Mouse (Mus musculus) midbrain, embryonic 12.5 days (tissue): ENCODE data around the gene Gm45021. TPM values are rescaled to one million over a fixed set of nuclear protein-coding genes. Genes with fewer than 3 reads are reported as not detected.

Experiments used
- ATAC-seq: fragments of 200-750 bp; cut with Nextera tagmentation; 2 replicates; pipeline ENCODE4 v1.8.0; 2017; ENCODE audit warnings: low read depth, moderate TSS enrichment, moderate library complexity; ENCODE audit not compliant: low FRiP score
- H3K27ac ChIP-seq: fragments of 300-500 bp; sonication (generic); replicated peaks from 2 replicates; pipeline ENCODE4 v1.5.1; 2016; ENCODE audit warnings: mild to moderate bottlenecking
- H3K27me3 ChIP-seq: fragments of 300-500 bp; sonication (generic); 2 replicates; pipeline ENCODE4 v1.6.1; 2016; ENCODE audit warnings: mild to moderate bottlenecking
- H3K36me3 ChIP-seq: fragments of 300-500 bp; sonication (generic); 2 replicates; pipeline ENCODE4 v1.6.1; 2016
- H3K4me1 ChIP-seq: fragments of 300-500 bp; sonication (generic); 2 replicates; pipeline ENCODE4 v1.6.1; 2016
- H3K4me2 ChIP-seq: fragments of 300-500 bp; sonication (generic); replicated peaks from 2 replicates; pipeline ENCODE4 v1.6.1; 2016; ENCODE audit warnings: mild to moderate bottlenecking, moderate library complexity
- H3K4me3 ChIP-seq: fragments of 300-500 bp; sonication (generic); 2 replicates; pipeline ENCODE4 v1.5.1; 2016; ENCODE audit warnings: mild to moderate bottlenecking
- H3K9ac ChIP-seq: fragments of 300-500 bp; sonication (generic); replicated peaks from 2 replicates; pipeline ENCODE4 v1.6.1; 2016; ENCODE audit warnings: mild to moderate bottlenecking, moderate library complexity
- H3K9me3 ChIP-seq: fragments of 300-500 bp; sonication (generic); 2 replicates; pipeline ENCODE4 v1.6.1; 2016; ENCODE audit warnings: mild to moderate bottlenecking
- WGBS: fragments of 180-500 bp; shearing (Covaris S2); methylation state at CpG from one replicate; pipeline ENCODE4 v1.1.7; 2016; 5-methylcytosine and 5-hydroxymethylcytosine counted together
- polyA plus RNA-seq: library from polyadenylated mRNA; unstranded; fragments of >200 nt; fragmentation: Nextera tagmentation; extraction: Ambion mirVana; gene quantifications from 2 replicates; pipeline ENCODE4 v1.2.1, GENCODE M21; 2016

The Gm45021 gene
- polyA plus RNA-seq, 1 experiment from 2014 or later = not detected

- no peak overlapping the region for H3K4me2 ChIP-seq
- H3K9ac ChIP-seq = no peak overlapping the region
- no peaks in the 10 kb centered on the region for H3K9me3 ChIP-seq
- ATAC-seq = no peak
- peaks cover 2% of the 10 kb centered on the region; the same call in 1 of the 2 replicates for H3K4me1 ChIP-seq
- H3K36me3 ChIP-seq = no peaks in the 10 kb centered on the region
- 0 out of 2 replicates have a peak, but pooled peaks cover 5% of the 10 kb centered on the region for H3K27me3 ChIP-seq
- H3K4me3 ChIP-seq = no peak overlapping the region
- no peak overlapping the region for H3K27ac ChIP-seq
- 24% methylated on average over 4 of the region's 4 CpGs for WGBS
These were observed 53.4 kb downstream of the Gm45021 start for GRCm38 (mm10) chr6:48642764-48643292.

DNA sequence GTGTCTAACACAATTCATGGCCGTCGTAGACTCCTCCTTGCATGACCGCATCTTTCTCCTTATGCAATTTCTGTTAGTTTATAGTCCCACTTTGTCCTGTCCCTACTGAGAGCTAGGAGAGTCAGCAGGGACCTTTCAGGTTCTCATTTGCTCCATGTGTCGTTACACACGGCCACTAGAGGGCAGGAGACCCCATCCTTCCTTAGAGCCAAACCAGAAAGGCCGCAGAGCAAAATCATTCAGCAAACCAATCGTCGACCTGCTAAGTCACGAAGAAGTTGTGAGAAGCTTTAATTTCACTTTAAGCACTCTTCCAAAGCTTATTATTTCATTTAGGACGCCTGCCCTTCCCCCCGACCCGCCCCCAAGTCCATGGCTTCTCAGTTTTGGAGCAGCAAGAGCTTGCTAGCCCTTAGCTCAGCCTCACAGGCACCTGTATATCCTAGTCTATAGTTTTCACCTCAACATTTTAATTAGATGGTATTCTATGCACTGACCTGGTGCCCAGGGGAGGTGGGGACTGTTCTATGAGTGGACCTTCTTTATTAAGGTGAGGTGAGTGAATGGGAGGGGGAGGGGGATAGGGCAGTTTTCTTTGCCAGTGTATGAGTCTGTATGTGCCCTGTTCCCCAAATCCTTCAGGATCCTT lies 56.4 kb downstream of the Gm45021 start:
- Histone ChIP-seq H3K9ac (no peak overlapping the region), H3K9me3 (no peaks in the 10 kb centered on the region), H3K4me2 (no peak overlapping the region), H3K27me3 (0 out of 2 replicates have a peak, but pooled peaks cover 5% of the 10 kb centered on the region), H3K27ac (no peak overlapping the region), H3K4me1 (peaks cover 2% of the 10 kb centered on the region; the same call in 1 of the 2 replicates), H3K36me3 (no peaks in the 10 kb centered on the region), H3K4me3 (no peak overlapping the region)
- WGBS = 12% methylated on average over 12 of the region's 12 CpGs
- peak; percentile 19; the same call in 1 of the 2 replicates for ATAC-seq

- no peaks in the 10 kb centered on the region for H3K9me3 ChIP-seq
- H3K27ac ChIP-seq = no peak overlapping the region
- H3K4me2 ChIP-seq = no peak overlapping the region
- 0 out of 2 replicates have a peak, but pooled peaks cover 5% of the 10 kb centered on the region for H3K27me3 ChIP-seq
- no peak for ATAC-seq
- no peak overlapping the region for H3K9ac ChIP-seq
- H3K4me3 ChIP-seq = no peak overlapping the region
- H3K4me1 ChIP-seq = peaks cover 2% of the 10 kb centered on the region; the same call in 1 of the 2 replicates
- WGBS = 88% methylated on average over 4 of the region's 4 CpGs
- H3K36me3 ChIP-seq = no peaks in the 10 kb centered on the region
These were observed 56.9 kb downstream of the Gm45021 start for GRCm38 (mm10) chr6:48646309-48646690.

DNA sequence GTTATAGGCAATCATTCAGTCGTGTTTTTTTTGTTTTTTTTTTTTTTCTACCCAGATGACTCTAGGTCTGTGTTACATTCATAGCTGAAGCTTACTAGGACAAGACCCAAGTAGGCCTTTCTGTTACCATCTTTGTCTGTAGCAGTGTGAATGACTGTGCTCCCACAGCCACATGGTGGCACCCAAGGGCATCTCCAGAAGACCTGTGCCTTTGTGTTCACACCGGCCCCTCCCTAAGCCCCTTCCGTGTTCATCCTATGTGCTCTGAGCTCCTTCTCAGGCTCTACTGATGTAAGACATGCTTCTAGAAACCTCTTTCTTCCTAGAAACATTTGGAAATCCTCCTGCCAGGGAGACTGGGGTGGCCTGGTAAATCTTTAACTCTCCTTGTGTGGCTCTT lies 57.6 kb downstream of the Gm45021 start, which contains the start of gene Gimap8:
TSS of gene Gimap8 (plus strand) at position 240 of the 400 bp plus-strand sequence.
- WGBS = 52% methylated on average over 3 of the region's 3 CpGs
- Histone ChIP-seq H3K4me1 (peaks cover 2% of the 10 kb centered on the region; the same call in 1 of the 2 replicates), H3K4me2 (no peak within 1 kb of the TSS), H3K9ac (no peak within 1 kb of the TSS), H3K36me3 (no peaks in the 10 kb centered on the region), H3K9me3 (no peaks in the 10 kb centered on the region), H3K27me3 (0 out of 2 replicates have a peak, but pooled peaks cover 5% of the 10 kb centered on the region), H3K4me3 (no peak within 1 kb of the TSS), H3K27ac (no peak within 1 kb of the TSS)
- no peak for ATAC-seq

DNA sequence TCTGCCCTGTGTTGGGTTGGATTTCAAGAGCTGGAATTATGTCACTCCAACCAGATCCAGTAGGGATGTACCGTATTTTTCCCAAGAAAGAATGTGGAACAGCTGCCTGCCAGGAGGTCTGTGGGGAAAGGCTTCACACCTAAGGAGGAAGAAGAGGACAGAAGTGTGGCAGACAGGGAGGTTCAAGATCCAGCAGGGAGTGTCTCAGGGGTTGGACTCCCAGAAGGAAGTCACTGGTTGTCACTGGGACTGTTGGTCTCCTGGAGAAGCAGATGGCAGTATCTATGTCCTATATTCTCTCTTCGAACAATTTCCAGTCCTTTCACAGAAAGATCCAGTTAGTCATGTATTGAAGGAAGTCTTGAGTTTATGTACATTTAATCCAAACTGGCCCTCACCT lies 58.2 kb downstream of the Gm45021 start:
- no peak for ATAC-seq
- Histone ChIP-seq H3K36me3 (no peaks in the 10 kb centered on the region), H3K4me1 (peaks cover 2% of the 10 kb centered on the region; the same call in 1 of the 2 replicates), H3K27ac (no peak overlapping the region), H3K9ac (no peak overlapping the region), H3K4me3 (no peak overlapping the region), H3K4me2 (no peak overlapping the region), H3K27me3 (0 out of 2 replicates have a peak, but pooled peaks cover 5% of the 10 kb centered on the region), H3K9me3 (no peaks in the 10 kb centered on the region)
- 89% methylated on average over 2 of the region's 2 CpGs for WGBS

DNA sequence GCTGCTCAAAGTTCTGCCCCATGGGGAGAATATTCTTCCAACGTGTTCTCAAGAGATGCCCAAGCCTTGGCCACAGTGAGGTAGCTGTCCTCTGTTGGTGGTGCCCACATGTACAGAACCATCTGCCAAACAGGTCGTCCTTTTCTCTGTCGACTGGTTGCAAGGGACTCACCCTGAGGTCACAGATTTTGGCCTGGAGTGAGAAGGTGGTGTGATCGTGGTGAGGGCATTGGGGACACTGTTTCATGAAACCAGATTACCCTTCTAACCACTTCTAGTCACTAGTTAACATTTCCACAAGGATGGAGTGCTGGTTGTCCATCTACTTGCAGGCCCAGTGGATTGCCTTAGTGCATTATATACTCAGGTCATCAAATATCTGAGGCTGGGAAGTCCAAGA lies 59.4 kb downstream of the Gm45021 start:
- Histone ChIP-seq H3K27me3 (0 out of 2 replicates have a peak, but pooled peaks cover 5% of the 10 kb centered on the region), H3K4me3 (no peak overlapping the region), H3K36me3 (no peaks in the 10 kb centered on the region), H3K27ac (no peak overlapping the region), H3K9ac (no peak overlapping the region), H3K4me1 (peaks cover 2% of the 10 kb centered on the region; the same call in 1 of the 2 replicates), H3K4me2 (no peak overlapping the region), H3K9me3 (no peaks in the 10 kb centered on the region)
- ATAC-seq = no peak
- 86% methylated on average over 4 of the region's 4 CpGs for WGBS

DNA sequence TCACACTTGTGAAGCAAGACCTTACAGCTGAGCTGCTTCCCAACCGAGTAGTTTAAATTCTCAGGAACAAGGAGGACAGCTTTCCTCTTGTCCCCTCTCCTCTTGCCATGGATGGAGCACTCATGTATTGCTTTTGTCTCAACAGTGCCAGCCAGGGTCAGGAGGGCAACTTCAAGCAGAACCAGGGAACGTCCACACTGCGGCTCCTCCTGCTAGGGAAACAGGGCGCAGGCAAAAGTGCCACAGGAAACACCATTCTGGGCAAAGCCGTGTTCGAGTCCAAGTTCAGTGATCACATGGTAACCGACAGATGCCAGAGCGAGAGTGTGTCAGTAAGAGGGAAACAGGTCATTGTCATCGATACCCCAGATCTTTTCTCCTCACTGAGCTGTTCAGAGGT lies 60.6 kb downstream of the Gm45021 start:
- WGBS = 87% methylated on average over 9 of the region's 9 CpGs
- H3K27me3 ChIP-seq = 0 out of 2 replicates have a peak, but pooled peaks cover 4% of the 10 kb centered on the region
- no peak overlapping the region for H3K9ac ChIP-seq
- H3K4me1 ChIP-seq = peaks cover 2% of the 10 kb centered on the region; the same call in 1 of the 2 replicates
- H3K27ac ChIP-seq = no peak overlapping the region
- no peak overlapping the region for H3K4me2 ChIP-seq
- no peak for ATAC-seq
- no peak overlapping the region for H3K4me3 ChIP-seq
- no peaks in the 10 kb centered on the region for H3K9me3 ChIP-seq
- H3K36me3 ChIP-seq = no peaks in the 10 kb centered on the region

GRCm38 (mm10) chr6:48658721-48659120 lies 69.3 kb downstream of the Gm45021 start:
- 92% methylated on average over 5 of the region's 5 CpGs for WGBS
- Histone ChIP-seq H3K27ac (no peak overlapping the region), H3K4me1 (no peaks in the 10 kb centered on the region), H3K36me3 (no peaks in the 10 kb centered on the region), H3K4me3 (no peak overlapping the region), H3K27me3 (no peaks in the 10 kb centered on the region), H3K4me2 (no peak overlapping the region), H3K9me3 (no peaks in the 10 kb centered on the region), H3K9ac (no peak overlapping the region)
- ATAC-seq = no peak

Other genes with a start within 250 kb of the Gm45021 start
- gene Krba1, start 194.0 kb upstream of the Gm45021 start, polyA plus RNA-seq = 26.4 and 27.8 TPM in 2 replicates
- 19.9 and 22.9 TPM in 2 replicates for gene Zfp467, start 143.8 kb upstream of the Gm45021 start, polyA plus RNA-seq
- gene Sspo, start 141.4 kb upstream of the Gm45021 start, polyA plus RNA-seq = 0.10 and 0.22 TPM in 2 replicates
- 85.7 and 89.9 TPM in 2 replicates for gene Atp6v0e2, start 52.0 kb upstream of the Gm45021 start, polyA plus RNA-seq
- gene Lrrc61, start 34.8 kb upstream of the Gm45021 start, polyA plus RNA-seq = 18.1 and 22.3 TPM in 2 replicates
- gene Rarres2, start 16.8 kb upstream of the Gm45021 start, polyA plus RNA-seq = 1.7 and 3.1 TPM in 2 replicates
- gene Repin1, start 4.3 kb downstream of the Gm45021 start, polyA plus RNA-seq = 50.1 and 54.1 TPM in 2 replicates
- 0.65 TPM in 1 of 2 replicates, not detected in the other for gene Gm44965, start 4.3 kb downstream of the Gm45021 start, polyA plus RNA-seq
- gene Zfp775, start 12.5 kb downstream of the Gm45021 start, polyA plus RNA-seq = 13.3 and 15.7 TPM in 2 replicates
- 1.4 and 1.5 TPM in 2 replicates for gene AI854703, start 37.2 kb downstream of the Gm45021 start, polyA plus RNA-seq
- gene Gimap8, start 57.6 kb downstream of the Gm45021 start, polyA plus RNA-seq = 0.45 and 0.77 TPM in 2 replicates
- gene Gimap9, start 86.5 kb downstream of the Gm45021 start, polyA plus RNA-seq = 1.7 and 2.6 TPM in 2 replicates
- gene Gimap4, start 94.9 kb downstream of the Gm45021 start, polyA plus RNA-seq = 2.3 and 3.0 TPM in 2 replicates
- 5.7 and 6.9 TPM in 2 replicates for gene Gimap6, start 118.6 kb downstream of the Gm45021 start, polyA plus RNA-seq
- gene Gm28053, start 129.0 kb downstream of the Gm45021 start, polyA plus RNA-seq = not detected in 2 replicates
- not detected in 2 replicates for gene Gimap7, start 129.0 kb downstream of the Gm45021 start, polyA plus RNA-seq
- 5.0 and 5.5 TPM in 2 replicates for gene Gimap1, start 149.4 kb downstream of the Gm45021 start, polyA plus RNA-seq
- 0.87 and 0.97 TPM in 2 replicates for gene Gimap5, start 156.6 kb downstream of the Gm45021 start, polyA plus RNA-seq
- gene Gimap3, start 181.2 kb downstream of the Gm45021 start, polyA plus RNA-seq = not detected in 2 replicates